Mouse (Mus musculus) B cell, adult 62 days (primary cell): ENCODE results near the gene Ppp1r1b. TPM values are rescaled to one million over a fixed set of nuclear protein-coding genes. Genes with fewer than 3 reads are reported as not detected.

ENCODE experiments used
- total RNA-seq: library from RNA; stranded (reverse); gene quantifications from 4 replicates; pipeline ENCODE4 v1.2.4, GENCODE M21; 2023

Gene Ppp1r1b
- total RNA-seq, result not detected in 4 replicates

GRCm38 (mm10) chr11:98348083-98348961, at the start of gene Ppp1r1b:
Ppp1r1b (plus strand) TSS chr11:98348404.

GRCm38 (mm10) chr11:98329081-98329959, 18.9 kb upstream of the Ppp1r1b start, which contains the start of gene Neurod2:
Neurod2 (minus strand) TSS chr11:98329648.

GRCm38 (mm10) chr11:98358161-98359083, 10.2 kb downstream of the Ppp1r1b start, which contains the start of gene Stard3:
Stard3 (plus strand) TSS chr11:98358368.

GRCm38 (mm10) chr11:98383261-98384030, 35.2 kb downstream of the Ppp1r1b start, which contains the start of gene Tcap:
Tcap (plus strand) TSS chr11:98383811.

GRCm38 (mm10) chr11:98385638-98386585, 37.7 kb downstream of the Ppp1r1b start, which contains the start of gene Pnmt:
Pnmt (plus strand) TSS chr11:98386450.

GRCm38 (mm10) chr11:98400161-98400726, 52.0 kb downstream of the Ppp1r1b start, which contains the start of gene Pgap3:
Pgap3 (minus strand) TSS chr11:98400490.

Other genes with a start within 250 kb of the Ppp1r1b start
- gene Fbxl20, start 198.0 kb upstream of the Ppp1r1b start, total RNA-seq, result 42.1 to 57.9 TPM (median 42.6 TPM) in 4 replicates
- 73.7 to 86.8 TPM (median 82.7 TPM) in 4 replicates for gene Med1, start 155.1 kb upstream of the Ppp1r1b start, total RNA-seq
- 110 to 118 TPM (median 114 TPM) in 4 replicates for gene Cdk12, start 145.3 kb upstream of the Ppp1r1b start, total RNA-seq
- 0.22 to 0.60 TPM (median 0.55 TPM) in 3 of 4 replicates, not detected in the other for gene Neurod2, start 18.8 kb upstream of the Ppp1r1b start, total RNA-seq
- gene Stard3, start 10.0 kb downstream of the Ppp1r1b start, total RNA-seq, result 35.4 to 41.5 TPM (median 37.8 TPM) in 4 replicates
- gene Tcap, start 35.4 kb downstream of the Ppp1r1b start, total RNA-seq, result not detected in 4 replicates
- not detected in 4 replicates for gene Pnmt, start 38.0 kb downstream of the Ppp1r1b start, total RNA-seq
- gene Pgap3, start 52.1 kb downstream of the Ppp1r1b start, total RNA-seq, result 6.0 to 10.0 TPM (median 8.3 TPM) in 4 replicates
- gene Erbb2, start 64.1 kb downstream of the Ppp1r1b start, total RNA-seq, result 0.17 to 0.64 TPM in 2 of 4 replicates, not detected in the others
- 46.7 to 54.3 TPM (median 50.1 TPM) in 4 replicates for gene Mien1, start 90.6 kb downstream of the Ppp1r1b start, total RNA-seq
- 0.91 to 1.2 TPM (median 0.96 TPM) in 4 replicates for gene Grb7, start 98.0 kb downstream of the Ppp1r1b start, total RNA-seq
- gene Ikzf3, start 197.6 kb downstream of the Ppp1r1b start, total RNA-seq, result 582 to 682 TPM (median 633 TPM) in 4 replicates
- 4.6 to 9.1 TPM (median 5.9 TPM) in 4 replicates for gene Zpbp2, start 202.7 kb downstream of the Ppp1r1b start, total RNA-seq
- 16.0 to 19.1 TPM (median 17.6 TPM) in 4 replicates for gene Ormdl3, start 239.0 kb downstream of the Ppp1r1b start, total RNA-seq
- gene Lrrc3c, start 249.9 kb downstream of the Ppp1r1b start, total RNA-seq, result not detected in 4 replicates